Mouse (Mus musculus): ENCODE data around the gene Lin37.

Gene Lin37

DNA sequence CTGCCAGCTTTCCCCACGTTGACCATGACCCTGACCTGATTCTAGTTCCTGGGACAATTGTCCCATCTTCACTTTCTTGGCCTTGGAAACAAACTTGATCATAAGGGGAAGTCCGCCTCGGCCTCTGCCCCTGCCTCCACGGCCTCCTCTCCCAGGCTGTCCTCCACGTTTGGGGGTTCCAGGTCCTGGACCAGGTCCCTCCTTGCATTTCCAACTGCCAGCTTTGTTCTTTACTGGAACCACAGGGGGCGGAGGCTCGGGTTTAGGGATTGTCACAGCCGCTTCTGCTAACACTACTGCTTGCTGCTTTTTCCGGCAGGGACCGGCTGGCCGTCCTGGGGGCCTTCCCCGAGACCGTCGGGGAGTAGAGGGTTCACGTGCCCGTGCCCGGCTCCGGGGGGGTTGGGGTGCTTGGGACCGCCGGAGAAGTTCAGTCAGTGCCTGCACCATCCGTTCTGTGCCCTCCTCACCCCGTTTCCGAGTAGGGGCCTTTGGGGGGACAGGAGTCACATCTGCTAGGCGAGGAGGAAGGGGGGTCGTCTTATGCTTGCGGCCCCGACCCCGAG, 26.9 kb upstream of the Lin37 start:
- no peak for DNase-seq (ENCODE audit: low spot score)

DNA sequence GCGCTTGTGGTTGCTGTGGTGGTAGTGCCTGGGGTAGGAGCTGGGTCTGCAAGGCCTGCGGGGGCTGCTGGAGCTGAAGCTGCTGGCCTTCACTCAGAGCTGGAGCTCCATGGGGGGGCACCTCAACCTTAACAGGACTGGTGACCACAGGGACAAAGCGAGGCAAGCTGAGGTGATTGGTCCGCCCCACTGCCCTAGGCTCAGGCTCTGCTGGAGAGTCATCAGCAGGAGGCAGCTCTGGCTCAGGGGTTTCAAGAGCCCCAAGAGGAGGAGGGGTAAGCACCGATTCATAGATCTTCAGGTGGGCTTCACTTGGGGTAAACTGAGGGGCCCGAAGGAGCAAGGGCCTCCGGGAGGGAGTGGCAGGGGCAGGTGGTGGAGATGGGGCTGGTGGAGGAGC, 25.5 kb upstream of the Lin37 start:
- no peak for DNase-seq (ENCODE audit: low spot score)

DNA sequence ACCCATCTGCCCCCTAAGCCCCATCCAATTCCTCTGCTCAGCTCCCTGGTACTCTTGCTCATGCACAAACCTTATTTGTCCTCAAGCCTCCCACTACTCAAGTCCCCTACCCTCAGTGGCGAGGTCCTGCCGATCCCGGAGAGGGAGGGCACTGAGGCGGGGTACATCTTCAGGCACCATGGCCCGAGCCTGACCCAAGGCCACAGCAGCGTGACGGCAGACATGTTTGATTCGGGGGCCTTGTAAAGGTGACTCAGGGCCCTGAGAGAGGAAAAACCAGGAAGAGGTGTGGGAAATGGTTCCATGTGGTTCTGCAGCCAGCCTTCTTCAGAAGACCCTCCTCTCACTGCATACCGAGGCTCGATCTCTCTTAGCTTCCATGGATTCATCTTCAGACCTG, 24.7 kb upstream of the Lin37 start:
- no peak for DNase-seq (ENCODE audit: low spot score)

DNA sequence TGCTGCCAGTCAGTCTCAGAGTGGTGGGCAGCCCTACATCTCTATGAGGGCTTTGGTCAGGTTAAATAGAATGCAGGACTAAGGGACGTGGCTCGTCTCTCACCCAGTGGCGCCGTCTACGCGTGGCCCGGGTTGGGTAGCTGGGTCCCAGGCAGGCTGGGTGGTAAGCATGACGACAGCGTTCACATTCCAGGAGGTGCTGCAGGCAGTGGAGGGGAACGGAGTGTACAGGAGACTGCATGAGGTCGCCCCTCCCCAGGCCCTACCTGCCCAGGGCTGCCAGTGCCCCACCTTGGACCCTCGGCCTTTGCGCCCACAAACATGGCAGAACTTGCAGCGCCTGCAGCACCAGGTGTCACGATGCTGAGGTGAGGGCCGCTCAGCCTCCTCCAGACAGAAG, 21.9 kb upstream of the Lin37 start:
- no peak for DNase-seq (ENCODE audit: low spot score)

DNA sequence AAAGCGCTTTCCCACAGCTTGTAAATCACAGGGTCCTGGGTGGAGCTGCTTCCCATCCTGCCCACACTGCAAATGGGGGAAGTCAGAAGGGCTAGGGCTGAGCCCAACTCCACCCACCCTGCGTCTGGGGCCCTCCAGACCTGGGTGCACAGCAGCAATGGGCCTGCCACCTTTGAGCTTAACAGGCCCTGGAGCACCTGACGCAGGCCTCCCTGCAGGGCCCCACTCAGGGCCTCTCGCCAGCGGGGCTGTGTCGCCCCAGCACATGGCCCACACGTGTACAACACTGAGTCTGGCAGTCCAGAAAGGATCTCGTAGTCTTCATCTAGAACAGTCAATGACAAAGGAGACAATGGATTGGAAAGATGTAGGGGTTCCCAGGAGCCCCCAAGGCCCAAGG, 20.3 kb upstream of the Lin37 start:
- no peak for DNase-seq (ENCODE audit: low spot score)

DNA sequence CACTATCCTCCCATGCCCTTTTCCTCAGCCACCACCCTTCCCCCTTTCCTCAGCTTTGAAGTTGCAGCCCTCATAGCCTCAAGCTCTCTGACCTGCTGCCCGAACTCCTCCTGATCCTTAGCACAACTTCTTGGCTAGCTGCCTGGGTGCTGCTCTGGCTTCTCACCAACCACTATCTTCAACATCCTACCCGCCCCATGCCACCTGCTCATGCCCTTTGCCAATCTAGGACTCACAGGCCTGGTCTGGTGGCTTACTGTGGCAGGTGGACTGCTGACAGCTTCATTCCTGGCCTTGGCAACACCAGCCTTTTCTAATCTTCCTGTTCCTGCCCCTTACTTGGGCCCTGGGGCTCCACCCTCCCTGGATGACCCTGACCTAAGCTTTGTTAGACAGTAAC, 13.3 kb upstream of the Lin37 start:
- no peak for DNase-seq (ENCODE audit: low spot score)

DNA sequence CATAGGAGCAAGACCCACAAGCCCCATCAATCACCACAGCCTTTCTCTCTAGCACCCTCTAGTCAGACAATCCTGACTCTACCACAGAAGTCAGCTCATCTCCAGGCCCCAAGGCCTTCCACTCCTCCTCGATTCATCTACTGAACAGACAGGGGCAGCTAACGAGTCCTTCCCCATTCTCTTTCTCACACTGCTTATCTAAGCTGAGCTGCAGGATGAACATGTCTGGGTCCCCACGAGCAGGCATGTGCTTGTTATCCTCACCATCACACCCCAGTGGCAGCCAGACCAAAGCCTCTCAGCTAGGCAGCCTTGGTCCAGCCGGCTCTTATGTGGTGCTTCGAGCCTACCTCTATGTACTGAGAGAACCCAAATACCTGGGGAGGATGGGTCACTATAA, 12.8 kb upstream of the Lin37 start:
- no peak for DNase-seq (ENCODE audit: low spot score)

DNA sequence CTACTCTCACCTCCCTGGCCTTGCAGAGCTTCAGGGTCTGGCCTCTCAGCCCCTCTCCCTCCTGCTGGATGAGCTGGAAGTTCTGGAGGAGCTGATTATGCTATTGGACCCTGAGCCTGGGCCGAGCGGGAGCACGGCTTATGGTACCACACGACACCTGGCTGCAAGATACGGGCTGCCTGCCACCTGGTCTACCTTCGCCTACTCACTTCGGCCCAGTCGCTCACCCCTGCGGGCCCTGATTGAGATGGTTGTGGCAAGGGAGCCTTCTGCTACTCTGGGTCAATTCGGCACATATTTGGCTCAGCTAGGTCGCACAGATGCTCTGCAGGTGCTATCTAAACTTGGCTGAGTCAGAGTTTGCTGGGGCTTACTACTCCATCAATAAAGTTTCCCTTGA, 7.9 kb upstream of the Lin37 start:
- DNase-seq (ENCODE audit: low spot score), result no peak

DNA sequence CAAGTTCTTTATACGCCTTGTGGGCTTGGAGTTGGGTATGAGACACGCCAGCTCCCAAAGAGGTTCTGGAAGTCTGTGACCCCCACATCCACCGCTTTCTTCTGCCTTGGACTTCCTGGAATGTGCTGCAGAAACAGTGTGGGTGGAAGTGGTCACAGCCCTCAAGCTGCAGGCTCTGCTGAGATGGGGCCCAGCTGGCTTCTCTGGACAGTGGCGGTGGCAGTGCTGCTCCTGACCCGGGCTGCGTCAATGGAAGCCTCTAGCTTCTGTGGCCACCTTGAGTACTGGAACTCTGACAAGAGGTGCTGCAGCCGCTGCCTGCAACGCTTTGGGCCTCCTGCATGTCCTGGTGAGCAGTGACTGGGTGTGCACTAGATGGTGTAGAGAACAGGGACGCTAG, 6.4 kb upstream of the Lin37 start:
- no peak for DNase-seq (ENCODE audit: low spot score)

DNA sequence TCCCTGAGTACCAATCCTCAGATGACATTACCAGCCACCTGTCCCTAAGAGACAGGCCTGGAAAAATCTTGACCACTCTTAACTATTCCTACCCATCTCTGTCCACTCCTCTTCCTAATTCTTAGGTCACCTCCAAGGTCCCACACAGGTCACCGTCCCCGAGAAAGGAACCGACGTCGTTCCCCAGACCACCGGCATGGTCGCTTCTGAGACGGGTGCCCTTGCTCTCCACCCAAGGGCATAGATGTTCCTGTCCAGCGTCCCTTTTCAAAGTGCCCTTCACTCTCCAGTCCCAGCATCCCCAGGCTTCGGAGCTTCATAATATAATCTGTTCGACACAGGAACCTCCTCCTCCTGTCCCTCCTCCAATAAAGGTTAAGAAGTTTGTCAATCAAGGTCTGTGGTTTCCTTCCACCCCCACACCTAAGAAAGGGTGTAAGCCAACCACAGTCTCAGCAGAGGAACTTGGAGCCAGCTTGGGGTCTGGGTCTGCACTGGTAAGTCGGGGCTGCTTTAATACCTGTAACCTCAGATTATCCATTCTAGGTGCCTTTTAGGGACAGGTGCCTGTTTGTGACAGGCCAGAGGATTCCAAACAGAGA, 5.4 kb upstream of the Lin37 start, which contains the start of gene Igflr1:
TSS of gene Igflr1 (plus strand) at position 458 of the 602 bp plus-strand sequence.
- DNase-seq (ENCODE audit: low spot score), result no peak

DNA sequence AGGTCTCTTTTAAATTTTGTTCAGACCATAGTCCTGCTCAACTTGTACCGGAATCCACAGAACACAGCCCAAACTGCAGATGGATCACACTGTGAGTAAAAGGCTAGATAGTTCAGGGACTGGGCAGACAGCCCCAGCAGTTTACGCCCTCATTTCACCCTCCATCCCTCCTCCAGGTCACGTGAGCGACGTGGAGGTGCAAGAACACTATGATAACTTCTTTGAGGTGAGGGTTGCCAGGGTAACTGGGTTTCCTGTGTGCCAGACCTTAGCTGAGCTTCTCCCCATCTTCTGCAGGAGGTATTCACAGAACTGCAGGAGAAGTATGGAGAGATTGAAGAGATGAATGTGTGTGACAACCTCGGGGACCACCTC, 4.3 kb upstream of the Lin37 start:
- no peak for DNase-seq (ENCODE audit: low spot score)

DNA sequence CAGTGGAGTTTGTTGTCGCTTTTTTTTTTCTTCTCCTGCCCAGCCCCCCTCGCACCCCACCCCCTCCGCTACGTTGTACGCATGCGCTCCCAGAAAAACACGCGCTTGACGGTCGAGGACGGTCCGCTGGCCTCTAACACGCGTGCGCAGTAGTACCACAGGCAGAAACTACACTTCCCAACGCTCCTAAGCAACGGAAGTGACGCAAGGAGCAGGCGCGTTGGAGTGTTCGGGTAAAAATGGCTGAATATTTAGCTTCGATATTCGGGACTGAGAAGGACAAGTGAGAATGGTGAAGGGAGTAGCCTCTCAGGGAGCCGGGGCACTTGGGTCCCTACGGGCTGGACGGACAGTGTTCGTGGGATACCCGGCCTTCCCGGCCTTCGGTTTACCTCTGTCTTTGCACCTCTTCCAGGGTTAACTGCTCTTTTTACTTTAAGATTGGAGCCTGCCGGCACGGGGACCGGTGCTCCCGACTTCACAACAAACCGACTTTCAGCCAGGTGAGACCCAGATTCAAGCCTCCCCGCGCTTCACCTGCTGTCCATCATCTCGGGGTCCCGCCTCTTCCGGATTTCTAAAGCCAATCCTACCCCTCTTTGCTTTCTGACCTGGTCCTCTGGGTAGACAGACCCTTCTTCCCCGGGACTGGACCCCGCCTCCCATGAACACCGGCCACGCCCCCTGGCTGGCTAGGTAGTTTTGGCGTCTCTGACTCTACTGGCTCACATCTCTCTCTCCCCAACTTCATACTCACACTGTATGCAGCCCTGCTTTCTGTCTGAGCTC, 3.7 kb upstream of the Lin37 start, which contains the start of the genes U2af1l4, Gm49396 and Psenen:
TSS of gene U2af1l4 (plus strand) at position 185 of the 789 bp plus-strand sequence.
TSS of gene Gm49396 (plus strand) at position 228 of the 789 bp plus-strand sequence.
TSS of gene Psenen (minus strand) at position 511 of the 789 bp plus-strand sequence.
- DNase-seq (ENCODE audit: low spot score), result peak; percentile 83

DNA sequence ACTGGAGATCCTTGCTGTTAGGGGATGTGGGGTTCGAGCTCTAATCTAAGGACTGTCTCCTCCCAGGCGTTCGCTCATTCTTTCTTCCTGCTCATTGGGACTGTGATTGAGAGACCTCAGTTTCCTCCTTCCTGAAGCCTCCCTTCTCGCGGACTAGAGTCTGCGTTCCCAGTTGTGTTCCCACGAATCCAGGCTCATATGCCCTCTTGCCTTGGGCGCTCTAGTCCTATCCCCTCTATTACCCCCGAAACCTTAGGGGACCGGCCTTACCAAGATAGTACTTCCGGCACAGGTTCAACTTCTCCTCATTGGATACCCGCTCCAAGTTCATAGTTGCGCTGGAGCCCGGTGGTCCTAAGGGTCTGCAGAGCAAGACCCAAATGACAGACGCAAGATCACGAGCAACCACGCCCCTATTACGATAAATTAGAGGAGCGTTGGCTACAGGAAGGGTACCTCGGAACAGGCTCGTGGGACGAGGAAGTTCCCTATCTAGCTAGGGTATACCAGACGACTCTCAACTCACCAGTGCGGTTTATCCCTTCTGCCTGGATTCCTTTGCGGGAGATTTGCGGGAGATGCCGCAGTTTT, 3.0 kb upstream of the Lin37 start:
- peak; percentile 21 for DNase-seq (ENCODE audit: low spot score)

DNA sequence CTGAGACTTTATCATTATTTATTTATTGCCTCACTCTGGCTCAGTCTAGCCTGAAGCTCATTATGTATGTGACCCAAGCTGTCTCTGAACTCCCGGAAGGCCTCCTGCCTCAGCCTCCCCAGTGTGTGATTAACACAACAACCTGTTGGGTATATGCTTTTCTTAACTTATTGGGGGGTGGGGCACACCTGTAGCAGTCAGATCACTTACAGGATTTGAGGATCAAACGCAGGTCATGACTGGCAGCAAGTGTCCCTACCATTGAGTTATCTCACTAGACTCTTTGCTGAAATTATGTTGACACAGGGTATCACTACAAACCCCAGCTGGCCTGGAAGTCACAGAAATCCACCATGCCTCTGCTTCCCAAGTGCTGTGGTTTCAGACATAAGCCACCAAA, 658 bp upstream of the Lin37 start:
- DNase-seq (ENCODE audit: low spot score), result no peak

DNA sequence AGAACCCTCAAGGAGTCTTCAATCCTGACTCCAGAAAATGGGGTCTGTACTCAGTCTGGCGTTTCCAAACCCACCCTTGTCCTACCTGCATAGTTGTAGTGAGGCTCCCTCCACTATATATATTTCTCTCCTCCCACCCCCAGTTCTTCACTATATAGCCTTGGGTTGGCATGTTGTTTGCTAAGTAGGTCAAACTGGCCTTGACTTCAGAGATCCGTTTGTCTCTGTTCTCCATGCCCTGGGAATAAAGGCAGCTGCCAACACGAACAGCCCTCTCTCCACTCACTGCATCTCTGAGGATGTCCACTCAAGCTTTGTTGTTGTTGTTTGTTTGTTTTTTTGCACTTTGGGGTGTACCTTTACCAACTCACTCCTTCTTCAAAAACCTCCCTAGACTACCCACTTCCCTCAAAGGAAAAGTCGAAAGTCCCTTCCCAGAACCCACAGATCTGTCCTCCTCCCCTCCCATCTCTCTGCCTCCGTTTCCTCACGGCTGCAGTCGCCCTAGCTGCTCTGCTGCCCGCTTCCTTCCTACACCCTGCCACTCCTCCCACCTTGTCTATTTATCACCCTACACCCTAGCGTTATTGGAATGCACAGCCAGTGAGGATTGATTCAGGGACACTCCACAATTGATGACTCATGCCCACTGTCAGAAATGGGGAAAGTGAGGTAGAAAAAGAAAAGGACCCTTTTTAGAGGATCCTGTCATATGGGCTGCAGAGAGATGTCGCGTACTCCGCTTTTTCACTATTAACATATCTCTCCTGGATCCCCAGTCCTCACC, 789 bp downstream of the Lin37 start:
- no peak for DNase-seq (ENCODE audit: low spot score)

DNA sequence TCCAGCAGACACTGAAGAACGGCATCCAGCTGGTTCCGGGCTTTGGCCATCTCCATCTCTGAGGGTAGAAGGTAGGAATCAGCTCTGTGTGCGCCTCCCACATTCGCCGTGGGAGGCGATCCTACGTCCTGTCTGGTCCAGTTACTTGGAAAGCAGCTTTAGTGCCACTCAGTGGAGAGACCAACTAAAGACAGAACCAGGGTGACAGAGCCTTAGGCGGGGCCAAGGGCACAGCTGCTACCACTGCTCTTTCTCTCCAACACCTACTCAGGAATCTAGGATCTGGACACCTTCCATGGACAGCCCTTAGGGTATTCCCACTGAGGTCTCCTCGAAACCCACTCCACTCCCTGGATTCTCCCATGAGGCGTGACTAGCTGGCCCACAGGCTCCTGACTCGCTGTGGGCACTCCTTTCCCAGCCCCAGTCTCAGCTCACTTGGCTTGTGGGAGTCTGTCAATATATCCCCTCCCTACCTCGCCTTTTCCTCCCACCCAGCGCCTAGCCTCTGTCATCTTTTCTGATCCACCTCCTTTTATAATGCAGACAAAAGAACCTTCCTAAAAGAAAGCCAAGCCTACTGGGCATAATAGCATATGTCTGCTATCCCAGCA, 1.6 kb downstream of the Lin37 start:
- no peak for DNase-seq (ENCODE audit: low spot score)

DNA sequence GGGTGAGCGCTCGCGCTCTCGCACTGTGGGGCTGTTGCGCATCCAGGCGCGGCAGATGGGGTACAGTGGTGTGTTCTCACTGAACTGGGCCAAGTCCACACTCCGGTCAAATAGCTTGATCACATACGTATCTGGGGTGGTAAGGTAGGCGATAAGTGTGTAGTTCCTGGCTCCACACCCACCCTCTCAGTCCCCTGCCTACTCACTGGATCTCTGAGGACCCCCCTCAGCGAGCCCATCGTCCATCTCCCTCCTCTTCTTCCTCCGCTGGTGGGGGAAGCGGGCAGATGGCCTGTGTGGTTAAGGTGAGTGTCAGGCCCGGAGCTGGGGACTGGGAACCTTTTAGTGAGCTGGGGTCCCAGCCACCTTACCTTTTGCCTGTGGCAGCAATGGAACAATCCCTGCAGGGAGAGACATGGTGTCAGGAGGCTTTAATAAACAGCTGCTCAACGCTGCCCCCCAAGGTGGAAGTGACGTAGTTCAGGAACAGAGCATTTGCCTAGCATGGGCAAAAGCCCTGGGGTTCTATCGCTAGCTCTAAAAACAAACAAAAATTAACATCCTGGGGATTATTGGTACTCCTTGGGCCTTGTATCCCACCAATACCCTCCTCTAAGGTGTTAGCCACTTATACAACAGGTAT, 2.6 kb downstream of the Lin37 start:
- DNase-seq (ENCODE audit: low spot score), result no peak

DNA sequence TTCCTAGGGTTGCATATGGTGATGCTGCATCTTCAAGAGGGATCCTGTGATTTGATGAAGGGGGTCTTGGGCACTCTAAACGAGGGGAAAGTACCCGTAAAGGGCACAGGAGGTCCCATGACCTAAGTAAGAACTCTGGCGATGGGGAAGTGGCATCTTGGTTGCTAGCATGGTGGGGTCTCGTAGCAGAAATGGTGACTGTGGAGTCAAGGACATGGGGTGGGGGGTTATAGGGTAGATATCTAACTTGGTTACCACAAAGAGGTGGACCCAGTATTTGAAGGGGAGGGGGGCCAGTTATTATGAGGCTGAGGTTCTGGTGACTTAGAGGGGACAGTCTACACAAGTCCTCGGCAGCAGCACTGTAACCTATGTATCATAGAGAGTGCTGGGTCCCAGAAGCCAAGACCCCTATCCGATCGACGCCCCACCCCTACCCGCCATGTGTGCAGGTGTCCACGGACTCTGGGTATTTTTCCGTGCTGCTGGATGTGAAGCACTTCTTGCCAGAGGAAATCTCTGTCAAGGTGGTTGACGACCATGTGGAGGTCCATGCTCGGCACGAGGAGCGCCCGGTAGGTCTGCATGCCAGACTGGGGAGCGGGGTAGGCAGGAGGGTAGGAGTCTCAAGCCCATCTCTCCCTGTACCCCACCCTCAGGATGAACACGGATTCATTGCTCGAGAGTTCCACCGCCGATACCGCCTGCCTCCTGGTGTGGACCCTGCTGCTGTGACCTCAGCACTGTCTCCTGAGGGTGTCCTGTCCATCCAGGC, 5.6 kb downstream of the Lin37 start:
- DNase-seq (ENCODE audit: low spot score), result no peak

DNA sequence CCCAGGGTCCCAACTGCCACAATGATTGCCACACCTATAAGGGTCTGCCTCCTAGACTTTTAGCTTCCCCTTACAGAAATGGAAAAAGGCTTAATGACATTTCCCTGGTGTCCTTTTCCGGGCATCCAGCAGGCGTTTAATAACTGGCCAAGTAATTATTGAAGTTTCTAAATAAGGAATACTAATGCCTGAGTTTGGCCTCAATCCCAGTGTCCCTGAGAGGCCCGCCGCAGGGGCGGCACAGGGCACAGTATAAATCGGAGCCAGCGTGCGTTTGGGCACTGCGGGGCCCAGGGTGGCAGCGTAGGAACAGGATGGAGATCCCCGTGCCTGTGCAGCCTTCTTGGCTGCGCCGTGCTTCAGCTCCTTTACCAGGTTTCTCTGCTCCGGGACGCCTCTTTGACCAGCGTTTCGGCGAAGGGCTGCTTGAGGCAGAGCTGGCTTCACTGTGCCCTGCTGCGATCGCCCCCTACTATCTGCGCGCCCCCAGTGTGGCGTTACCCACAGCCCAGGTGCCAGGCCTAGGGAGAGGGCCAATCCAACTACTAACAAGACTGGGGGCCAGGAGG, 6.5 kb downstream of the Lin37 start:
- no peak for DNase-seq (ENCODE audit: low spot score)
